Mouse (Mus musculus) intestine, postnatal 0 days (tissue): Measurements from ENCODE around the gene Gbgt1. TPM values are rescaled to one million over a fixed set of nuclear protein-coding genes. Genes with fewer than 3 reads are reported as not detected.
A peak's percentile ranks its signal among the peaks of the same experiment; 100 is the strongest.

Experiments used
- ATAC-seq: fragments of 200-750 bp; cut with Nextera tagmentation; 2 replicates; pipeline ENCODE4 v1.8.0; 2017; ENCODE audit warnings: mild to moderate bottlenecking, moderate TSS enrichment, moderate library complexity
- H3K27ac ChIP-seq: fragments of 300-500 bp; sonication (generic); 2 replicates; pipeline ENCODE4 v1.5.1; 2014; ENCODE audit warnings: mild to moderate bottlenecking, low read depth, low read length, moderate library complexity
- H3K27me3 ChIP-seq: fragments of 300-500 bp; sonication (generic); replicated peaks from 2 replicates; pipeline ENCODE4 v1.6.1; 2014; ENCODE audit warnings: low read length, mixed read lengths; ENCODE audit not compliant: control insufficient read depth, insufficient read depth
- H3K36me3 ChIP-seq: fragments of 300-500 bp; sonication (generic); 2 replicates; pipeline ENCODE4 v1.6.1; 2014; ENCODE audit warnings: mild to moderate bottlenecking, moderate library complexity; ENCODE audit not compliant: control insufficient read depth, insufficient read depth
- H3K4me1 ChIP-seq: fragments of 300-500 bp; sonication (generic); replicated peaks from 2 replicates; pipeline ENCODE4 v1.6.1; 2014; ENCODE audit warnings: antibody characterized with exemption, low read length, mixed read lengths; ENCODE audit not compliant: control insufficient read depth, insufficient read depth
- H3K4me2 ChIP-seq: fragments of 300-500 bp; sonication (generic); replicated peaks from 2 replicates; pipeline ENCODE4 v1.6.1; 2014; ENCODE audit warnings: low read depth, mild to moderate bottlenecking, moderate library complexity
- H3K4me3 ChIP-seq: fragments of 300-500 bp; sonication (generic); 2 replicates; pipeline ENCODE4 v1.5.1; 2014; ENCODE audit warnings: low read depth, low read length
- H3K9ac ChIP-seq: fragments of 300-500 bp; sonication (generic); 2 replicates; pipeline ENCODE4 v1.6.1; 2014; ENCODE audit warnings: mild to moderate bottlenecking, low read depth, low read length
- H3K9me3 ChIP-seq: fragments of 300-500 bp; sonication (generic); 2 replicates; pipeline ENCODE4 v1.6.1; 2016; ENCODE audit warnings: mixed run types; ENCODE audit not compliant: control insufficient read depth
- CTCF ChIP-seq: sonication (generic); IDR thresholded peaks from 2 replicates; pipeline ENCODE4 v1.5.1; 2016; ENCODE audit warnings: low read depth, mild to moderate bottlenecking, control low read depth, antibody characterized with exemption, moderate library complexity
- WGBS: fragments of 180-500 bp; shearing (Covaris S2); extraction: QIAGEN DNeasy Blood & Tissue Kit; methylation state at CpG from one replicate; pipeline ENCODE4 v1.1.7; 2014; 5-methylcytosine and 5-hydroxymethylcytosine counted together
- polyA plus RNA-seq: library from polyadenylated mRNA; unstranded; fragments of >200 nt; fragmentation: Nextera tagmentation; extraction: Ambion mirVana; gene quantifications from 2 replicates; pipeline ENCODE4 v1.2.1, GENCODE M21; 2015

Gene Gbgt1
- polyA plus RNA-seq, 1 experiment from 2014 or later: 1.6 TPM

GRCm38 (mm10) chr2:28529856-28530255 is 33.2 kb downstream of the Gbgt1 start:
- Histone ChIP-seq H3K36me3 (no peaks in the 10 kb centered on the region), H3K9me3 (no peaks in the 10 kb centered on the region), H3K4me2 (no peak overlapping the region), H3K27ac (no peak overlapping the region), H3K4me3 (no peak overlapping the region), H3K27me3 (no peaks in the 10 kb centered on the region), H3K9ac (no peak overlapping the region), H3K4me1 (peaks cover 17% of the 10 kb centered on the region)
- no peak for ATAC-seq
- TF ChIP-seq CTCF: no peak
- 65% methylated on average over 4 of the region's 4 CpGs for WGBS

GRCm38 (mm10) chr2:28530311-28530710 is 33.6 kb downstream of the Gbgt1 start:
- Histone ChIP-seq H3K9me3 (no peaks in the 10 kb centered on the region), H3K4me1 (peaks cover 17% of the 10 kb centered on the region), H3K4me3 (no peak overlapping the region), H3K27me3 (no peaks in the 10 kb centered on the region), H3K4me2 (no peak overlapping the region), H3K36me3 (no peaks in the 10 kb centered on the region), H3K9ac (no peak overlapping the region), H3K27ac (no peak overlapping the region)
- no peak for ATAC-seq
- TF ChIP-seq CTCF: no peak
- 68% methylated on average over 7 of the region's 7 CpGs for WGBS

GRCm38 (mm10) chr2:28532938-28533771 is 36.5 kb downstream of the Gbgt1 start:
- peaks cover 11% of the 10 kb centered on the region; the same call in 1 of the 2 replicates for H3K4me1 ChIP-seq
- H3K36me3 ChIP-seq: no peaks in the 10 kb centered on the region
- peak overlapping the region; percentile 58 for H3K9ac ChIP-seq
- no peaks in the 10 kb centered on the region for H3K27me3 ChIP-seq
- peak overlapping the region; percentile 46; the same call in 1 of the 2 replicates for H3K27ac ChIP-seq
- H3K4me3 ChIP-seq: peak overlapping the region; percentile 63
- peak; percentile 87 for ATAC-seq
- no peaks in the 10 kb centered on the region for H3K9me3 ChIP-seq
- WGBS: 3% methylated on average over 49 of the region's 49 CpGs
- peak; percentile 39; the same call in 1 of the 2 replicates for TF ChIP-seq CTCF
- H3K4me2 ChIP-seq: peak overlapping the region; percentile 95

GRCm38 (mm10) chr2:28533901-28534435 is 37.3 kb downstream of the Gbgt1 start:
- H3K27me3 ChIP-seq: no peaks in the 10 kb centered on the region
- no peaks in the 10 kb centered on the region for H3K9me3 ChIP-seq
- peak overlapping the region; percentile 95 for H3K4me2 ChIP-seq
- no peaks in the 10 kb centered on the region for H3K36me3 ChIP-seq
- H3K4me1 ChIP-seq: peaks cover 17% of the 10 kb centered on the region; the same call in 1 of the 2 replicates
- peak overlapping the region; percentile 46 for H3K27ac ChIP-seq
- no peak for ATAC-seq
- H3K9ac ChIP-seq: peak overlapping the region; percentile 58
- WGBS: 77% methylated on average over 7 of the region's 7 CpGs
- H3K4me3 ChIP-seq: peak overlapping the region; percentile 63
- no peak for TF ChIP-seq CTCF

GRCm38 (mm10) chr2:28534436-28535262 is 38.0 kb downstream of the Gbgt1 start:
- Histone ChIP-seq H3K27ac (peak overlapping the region; percentile 46; the same call in 1 of the 2 replicates), H3K4me1 (peaks cover 24% of the 10 kb centered on the region; the same call in 1 of the 2 replicates), H3K9ac (peak overlapping the region; percentile 31; the same call in 1 of the 2 replicates), H3K4me2 (peak overlapping the region; percentile 95), H3K4me3 (peak overlapping the region; percentile 63; the same call in 1 of the 2 replicates), H3K36me3 (no peaks in the 10 kb centered on the region), H3K27me3 (no peaks in the 10 kb centered on the region), H3K9me3 (no peaks in the 10 kb centered on the region)
- no peak for TF ChIP-seq CTCF
- WGBS: 57% methylated on average over 11 of the region's 11 CpGs
- ATAC-seq: no peak

- TF ChIP-seq CTCF: no peak
- Histone ChIP-seq H3K4me2 (peak overlapping the region; percentile 95; the same call in 1 of the 2 replicates), H3K9ac (no peak overlapping the region), H3K27me3 (no peaks in the 10 kb centered on the region), H3K27ac (no peak overlapping the region), H3K4me1 (peaks cover 29% of the 10 kb centered on the region; the same call in 1 of the 2 replicates), H3K36me3 (no peaks in the 10 kb centered on the region), H3K4me3 (no peak overlapping the region), H3K9me3 (no peaks in the 10 kb centered on the region)
- 67% methylated on average over 4 of the region's 4 CpGs for WGBS
- no peak for ATAC-seq
Measured at GRCm38 (mm10) chr2:28535263-28535540, 38.5 kb downstream of the Gbgt1 start.
